Mouse (Mus musculus) spleen, adult 2 months (tissue): ENCODE measurements around the gene Cdcp2. TPM values are rescaled to one million over a fixed set of nuclear protein-coding genes. Genes with fewer than 3 reads are reported as not detected.

Experiments used
- DNase-seq, 2 experiments: peaks; one replicate each; pipeline versions ENCODE4 v3.0.0 to v3.0.0-alpha.2; 2012 to 2021; ENCODE audit warnings: low spot score in 2 of 2, low read depth in 1 of 2
- H3K27ac ChIP-seq: fragments of 200-500 bp; 2 replicates; pipeline ENCODE4 v1.5.1; 2012; ENCODE audit warnings: low read length, inconsistent platforms; ENCODE audit not compliant: insufficient read depth
- H3K27me3 ChIP-seq: fragments of 200-500 bp; 2 replicates; pipeline ENCODE4 v1.6.1; 2012; ENCODE audit warnings: mild to moderate bottlenecking, moderate library complexity, low read length, inconsistent platforms; ENCODE audit not compliant: control insufficient read depth, insufficient read depth
- H3K36me3 ChIP-seq: fragments of 200-500 bp; 2 replicates; pipeline ENCODE4 v1.6.1; 2012; ENCODE audit warnings: mild to moderate bottlenecking, low read length, inconsistent platforms; ENCODE audit not compliant: control insufficient read depth, insufficient read depth
- H3K4me1 ChIP-seq: fragments of 200-500 bp; 2 replicates; pipeline ENCODE4 v1.6.1; 2011; ENCODE audit warnings: inconsistent platforms; ENCODE audit not compliant: control insufficient read depth, insufficient read depth, insufficient read length
- H3K4me3 ChIP-seq: fragments of 200-500 bp; 2 replicates; pipeline ENCODE4 v1.5.1; 2011; ENCODE audit warnings: mild to moderate bottlenecking, inconsistent platforms; ENCODE audit not compliant: insufficient read depth, insufficient read length; ENCODE audit errors: extremely low read depth
- CTCF ChIP-seq: fragments of 200-500 bp; IDR thresholded peaks from 2 replicates; pipeline ENCODE4 v1.5.1; 2011; ENCODE audit warnings: mild to moderate bottlenecking, inconsistent platforms; ENCODE audit not compliant: insufficient read depth, insufficient read length, insufficient replicate concordance; ENCODE audit errors: extremely low read depth
- POLR2A ChIP-seq: fragments of 200-500 bp; IDR thresholded peaks from 2 replicates; pipeline ENCODE4 v1.6.1; 2011; ENCODE audit warnings: low read depth, low read length, inconsistent platforms
- WGBS: fragments of 180-500 bp; shearing (Covaris S2); methylation state at CpG from one replicate; pipeline ENCODE4 v1.1.7; 2018; 5-methylcytosine and 5-hydroxymethylcytosine counted together
- polyA plus RNA-seq: library from polyadenylated mRNA; depleted of rRNA; stranded (reverse); fragments of >200 nt; gene quantifications from 2 replicates; pipeline ENCODE4 v1.2.3, GENCODE M21; 2012

The Cdcp2 gene
- polyA plus RNA-seq, 1 experiment = not detected

GRCm38 (mm10) chr4:107084858-107085257 lies 11.8 kb upstream of the Cdcp2 start:
- 68% methylated on average over 6 of the region's 6 CpGs for WGBS
- DNase-seq = no peak
- no peak overlapping the region for H3K4me3 ChIP-seq
- H3K36me3 ChIP-seq = no peaks in the 10 kb centered on the region
- TF ChIP-seq POLR2A (no peak), CTCF (no peak)
- H3K27me3 ChIP-seq = no peaks in the 10 kb centered on the region
- H3K27ac ChIP-seq = no peak overlapping the region
- no peaks in the 10 kb centered on the region; the same call in 1 of the 2 replicates for H3K4me1 ChIP-seq

GRCm38 (mm10) chr4:107091696-107092095 lies 5.0 kb upstream of the Cdcp2 start:
- DNase-seq = no peak
- Histone ChIP-seq H3K4me1 (no peaks in the 10 kb centered on the region), H3K27ac (no peak overlapping the region)

GRCm38 (mm10) chr4:107094484-107095187 lies 2.1 kb upstream of the Cdcp2 start:
- DNase-seq = no peak
- H3K27me3 ChIP-seq = no peaks in the 10 kb centered on the region
- WGBS = 67% methylated on average over 16 of the region's 16 CpGs

More at GRCm38 (mm10) chr4:107091696-107092095, 5.0 kb upstream of the Cdcp2 start:
- 92% methylated on average over 14 of the region's 14 CpGs for WGBS
- no peak for TF ChIP-seq CTCF
- no peak for TF ChIP-seq POLR2A
- no peaks in the 10 kb centered on the region for H3K27me3 ChIP-seq
- no peak overlapping the region for H3K4me3 ChIP-seq
- no peaks in the 10 kb centered on the region for H3K36me3 ChIP-seq

GRCm38 (mm10) chr4:107096043-107096442 lies 648 bp upstream of the Cdcp2 start:
- Histone ChIP-seq H3K4me1 (no peaks in the 10 kb centered on the region), H3K36me3 (no peaks in the 10 kb centered on the region), H3K4me3 (no peak overlapping the region), H3K27me3 (no peaks in the 10 kb centered on the region), H3K27ac (no peak overlapping the region)
- no peak for TF ChIP-seq CTCF
- WGBS = 18% methylated on average over 6 of the region's 6 CpGs
- no peak for DNase-seq

More at GRCm38 (mm10) chr4:107094484-107095187, 2.1 kb upstream of the Cdcp2 start:
- Histone ChIP-seq H3K4me1 (no peaks in the 10 kb centered on the region), H3K36me3 (no peaks in the 10 kb centered on the region), H3K4me3 (no peak overlapping the region), H3K27ac (no peak overlapping the region)
- TF ChIP-seq CTCF = no peak
- no peak for TF ChIP-seq POLR2A

GRCm38 (mm10) chr4:107097871-107098270 lies 1.2 kb downstream of the Cdcp2 start:
- 69% methylated on average over 15 of the region's 15 CpGs for WGBS
- Histone ChIP-seq H3K27ac (no peak overlapping the region), H3K36me3 (no peaks in the 10 kb centered on the region), H3K4me3 (no peak overlapping the region), H3K27me3 (no peaks in the 10 kb centered on the region), H3K4me1 (no peaks in the 10 kb centered on the region)
- no peak for DNase-seq
- TF ChIP-seq CTCF = no peak
- no peak for TF ChIP-seq POLR2A

GRCm38 (mm10) chr4:107098375-107098774 lies 1.7 kb downstream of the Cdcp2 start:
- no peak overlapping the region for H3K4me3 ChIP-seq
- H3K27me3 ChIP-seq = no peaks in the 10 kb centered on the region
- no peak for TF ChIP-seq POLR2A
- no peak for TF ChIP-seq CTCF
- H3K36me3 ChIP-seq = no peaks in the 10 kb centered on the region
- DNase-seq = no peak
- 87% methylated on average over 10 of the region's 10 CpGs for WGBS
- no peaks in the 10 kb centered on the region for H3K4me1 ChIP-seq
- no peak overlapping the region for H3K27ac ChIP-seq

- TF ChIP-seq POLR2A (no peak), CTCF (no peak)
- Histone ChIP-seq H3K36me3 (no peaks in the 10 kb centered on the region), H3K4me1 (no peaks in the 10 kb centered on the region), H3K4me3 (no peak overlapping the region), H3K27ac (no peak overlapping the region), H3K27me3 (no peaks in the 10 kb centered on the region)
- WGBS = 62% methylated on average over 17 of the region's 17 CpGs
- no peak for DNase-seq
Observed at GRCm38 (mm10) chr4:107098791-107099525, 2.3 kb downstream of the Cdcp2 start.
